Comparison of ENCODE assay signal across 8 mouse cellular contexts in the genomic region with DNA sequence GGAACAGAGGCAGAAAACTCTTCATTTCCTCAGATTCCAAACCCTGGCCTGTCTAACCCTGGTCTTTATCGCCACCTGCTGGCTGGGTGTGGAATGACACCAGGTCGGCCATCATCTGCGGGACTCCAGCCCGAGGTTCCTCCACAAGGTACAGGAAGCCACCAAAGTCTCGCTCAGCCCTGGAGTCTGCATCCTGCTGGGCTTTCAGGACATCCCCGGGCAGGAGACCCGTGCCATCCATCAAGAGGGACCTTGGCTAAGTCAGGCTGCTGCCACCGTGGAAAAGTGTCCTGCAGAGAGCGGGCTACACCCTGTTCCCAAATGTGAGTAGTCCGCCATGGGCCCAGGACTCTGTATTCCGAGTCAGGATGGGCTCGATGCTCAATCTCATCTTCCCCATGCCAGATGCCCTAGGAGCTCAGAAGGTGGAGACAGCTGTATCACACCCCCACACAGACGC.
DNase-seq lines count a peak whose midpoint lies in the region; ATAC-seq and TF ChIP-seq lines count a peak whose summit lies in the region.

No protein-coding gene starts in this region.

- TF ChIP-seq EP300 in ES-Bruce4 (IDR thresholded peaks at IDR 0.05; ENCODE audit: insufficient read depth, low read depth, low read length): no peak

- H3K27ac ChIP-seq in ES-Bruce4 (ENCODE audit: insufficient read depth, low read length): no peak overlapping the region
- no peak overlapping the region for H3K27ac ChIP-seq in forebrain, postnatal 0 days (ENCODE audit: low read depth, low read length)
- no peak overlapping the region for H3K27ac ChIP-seq in layer of hippocampus, adult 2 months
- no peak overlapping the region for H3K27ac ChIP-seq in lung, embryonic 14.5 days (ENCODE audit: low read depth)
- no peak overlapping the region for H3K27ac ChIP-seq in olfactory bulb, adult 2 months (ENCODE audit: insufficient read depth, low read depth, low read length)

- 12% methylated on average over 13 of the region's 13 CpGs for WGBS in forebrain, postnatal 0 days
- 8% methylated on average over 13 of the region's 13 CpGs for WGBS in lung, embryonic 14.5 days
- WGBS in olfactory bulb, adult 2 months: 10% methylated on average over 13 of the region's 13 CpGs

- H3K4me1 ChIP-seq in ES-Bruce4 (ENCODE audit: control insufficient read depth, insufficient read depth, low read length): no peaks in the 10 kb centered on the region
- no peaks in the 10 kb centered on the region for H3K4me1 ChIP-seq in forebrain, postnatal 0 days (ENCODE audit: insufficient read depth)
- H3K4me1 ChIP-seq in lung, embryonic 14.5 days (ENCODE audit: insufficient read depth): no peaks in the 10 kb centered on the region
- H3K4me1 ChIP-seq in olfactory bulb, adult 2 months (ENCODE audit: control insufficient read depth, insufficient read depth, low read length): peaks cover 3% of the 10 kb centered on the region

- no peak for TF ChIP-seq POLR2A in ES-Bruce4 (IDR thresholded peaks at IDR 0.05; ENCODE audit: insufficient read depth, low read length)
- TF ChIP-seq POLR2A in olfactory bulb, adult 2 months (IDR thresholded peaks at IDR 0.05; ENCODE audit: insufficient read depth, low read depth, low read length): no peak

- DNase-seq in cerebellum, adult 18-20 months: peak; percentile 78 to 86
- peak; percentile 88 for DNase-seq in forebrain, postnatal 0 days
- peak; percentile 94 for DNase-seq in heart, postnatal 4 days
- DNase-seq in layer of hippocampus, adult 2 months (ENCODE audit: low spot score in 2 of 2): peak; percentile 78 to 96
- peak; percentile 93 for DNase-seq in lung, embryonic 14.5 days
- DNase-seq in thymus, adult 18-20 months: peak; percentile 58 to 68

- no peaks in the 10 kb centered on the region for H3K36me3 ChIP-seq in ES-Bruce4 (ENCODE audit: control insufficient read depth, insufficient read depth, low read length, poor library complexity, severe bottlenecking)
- H3K36me3 ChIP-seq in forebrain, postnatal 0 days (ENCODE audit: insufficient read depth): no peaks in the 10 kb centered on the region
- no peaks in the 10 kb centered on the region for H3K36me3 ChIP-seq in lung, embryonic 14.5 days (ENCODE audit: insufficient read depth)

- no peaks in the 10 kb centered on the region for H3K9me3 ChIP-seq in ES-Bruce4 (replicated peaks; ENCODE audit: control insufficient read depth, insufficient read depth, low read length, poor library complexity, severe bottlenecking)
- no peaks in the 10 kb centered on the region for H3K9me3 ChIP-seq in forebrain, postnatal 0 days (ENCODE audit: low read length)
- H3K9me3 ChIP-seq in lung, embryonic 14.5 days (ENCODE audit: low read depth, low read length): no peaks in the 10 kb centered on the region

- TF ChIP-seq CTCF in ES-Bruce4 (IDR thresholded peaks at IDR 0.05; ENCODE audit: low read depth, low read length): peak; percentile 90
- TF ChIP-seq CTCF in forebrain, postnatal 0 days (IDR thresholded peaks at IDR 0.05; ENCODE audit: low read depth): peak; percentile 98
- TF ChIP-seq CTCF in layer of hippocampus, adult 2 months (conservative IDR thresholded peaks at IDR 0.05): peak; percentile 98
- TF ChIP-seq CTCF in lung, embryonic 14.5 days (IDR thresholded peaks at IDR 0.05; ENCODE audit: low read depth): peak; percentile 97
- TF ChIP-seq CTCF in olfactory bulb, adult 2 months (IDR thresholded peaks at IDR 0.05; ENCODE audit: insufficient read depth, low read depth, low read length): peak; percentile 88

- peak overlapping the region; percentile 72 for H3K4me3 ChIP-seq in ES-Bruce4 (ENCODE audit: low read depth, low read length)
- no peak overlapping the region for H3K4me3 ChIP-seq in forebrain, postnatal 0 days (ENCODE audit: low read depth, low read length)
- H3K4me3 ChIP-seq in layer of hippocampus, adult 2 months: peak overlapping the region; percentile 28
- H3K4me3 ChIP-seq in lung, embryonic 14.5 days (ENCODE audit: low read depth, low read length): no peak overlapping the region
- no peak overlapping the region for H3K4me3 ChIP-seq in olfactory bulb, adult 2 months (ENCODE audit: insufficient read depth, low read depth, low read length)

- ATAC-seq in forebrain, postnatal 0 days: peak; percentile 64
- peak; percentile 68 for ATAC-seq in lung, embryonic 14.5 days (ENCODE audit: insufficient read depth)

- peak overlapping the region; percentile 17; the same call in 1 of the 2 replicates for H3K9ac ChIP-seq in ES-Bruce4 (ENCODE audit: low read depth, poor library complexity, severe bottlenecking)
- peak overlapping the region; percentile 39 for H3K9ac ChIP-seq in forebrain, postnatal 0 days
- H3K9ac ChIP-seq in lung, embryonic 14.5 days: peak overlapping the region; percentile 21; the same call in 1 of the 2 replicates

- no peaks in the 10 kb centered on the region for H3K27me3 ChIP-seq in ES-Bruce4 (ENCODE audit: control insufficient read depth, insufficient read depth, low read length, poor library complexity, severe bottlenecking)
- no peaks in the 10 kb centered on the region for H3K27me3 ChIP-seq in forebrain, postnatal 0 days (ENCODE audit: insufficient read depth, low read length)
- 0 out of 2 replicates have a peak, but pooled peaks cover 3% of the 10 kb centered on the region for H3K27me3 ChIP-seq in lung, embryonic 14.5 days (ENCODE audit: insufficient read depth, low read length)

- H3K4me2 ChIP-seq in forebrain, postnatal 0 days (ENCODE audit: low read depth): peak overlapping the region; percentile 47
- H3K4me2 ChIP-seq in lung, embryonic 14.5 days: peak overlapping the region; percentile 53

Comparison
In these comparisons a context has a peak if more than half of its experiments do, and no peak if none do; other contexts are left out.
1. H3K4me3 ChIP-seq: peak in ES-Bruce4 (single experiment) and layer of hippocampus, adult 2 months (single experiment); none in forebrain, postnatal 0 days (single experiment), lung, embryonic 14.5 days (single experiment) and olfactory bulb, adult 2 months (single experiment).
2. Peak in every context shown above with its lines, with median percentiles within 50 percentile points of each other: H3K9ac ChIP-seq, CTCF ChIP-seq and DNase-seq.